Mouse (Mus musculus) mesoderm, embryonic 11.5 days (tissue): ENCODE measurements around the gene Ppp1r21.

ENCODE experiments used
- DNase-seq: peaks from one replicate; pipeline ENCODE4 v3.0.0-alpha.2; 2012; ENCODE audit warnings: low read depth, low spot score

Ppp1r21 gene

GRCm38 (mm10) chr17:88530236-88530619 lies 310 bp downstream of the Ppp1r21 start:
- DNase-seq: no peak

- no peak for DNase-seq
Observed at GRCm38 (mm10) chr17:88530667-88531066, 749 bp downstream of the Ppp1r21 start.

GRCm38 (mm10) chr17:88531176-88531575 lies 1.3 kb downstream of the Ppp1r21 start:
- no peak for DNase-seq

- DNase-seq: no peak
Observed at GRCm38 (mm10) chr17:88537842-88538430, 8.0 kb downstream of the Ppp1r21 start.

GRCm38 (mm10) chr17:88542771-88543416 lies 13.0 kb downstream of the Ppp1r21 start:
- peak; percentile 39 for DNase-seq

GRCm38 (mm10) chr17:88543417-88543782 lies 13.5 kb downstream of the Ppp1r21 start:
- DNase-seq: no peak

GRCm38 (mm10) chr17:88545217-88545784 lies 15.4 kb downstream of the Ppp1r21 start:
- no peak for DNase-seq

GRCm38 (mm10) chr17:88546745-88547144 lies 16.8 kb downstream of the Ppp1r21 start:
- DNase-seq: no peak

- no peak for DNase-seq
Observed at GRCm38 (mm10) chr17:88549411-88550191, 19.7 kb downstream of the Ppp1r21 start.

GRCm38 (mm10) chr17:88550351-88550750 lies 20.4 kb downstream of the Ppp1r21 start:
- no peak for DNase-seq

GRCm38 (mm10) chr17:88550981-88551940 lies 21.3 kb downstream of the Ppp1r21 start:
- DNase-seq: no peak

GRCm38 (mm10) chr17:88552556-88552955 lies 22.6 kb downstream of the Ppp1r21 start:
- no peak for DNase-seq

GRCm38 (mm10) chr17:88553001-88553449 lies 23.1 kb downstream of the Ppp1r21 start:
- no peak for DNase-seq

- no peak for DNase-seq
Observed at GRCm38 (mm10) chr17:88553473-88554087, 23.7 kb downstream of the Ppp1r21 start.

GRCm38 (mm10) chr17:88556176-88556575 lies 26.3 kb downstream of the Ppp1r21 start:
- no peak for DNase-seq

GRCm38 (mm10) chr17:88556688-88557087 lies 26.8 kb downstream of the Ppp1r21 start:
- no peak for DNase-seq

- DNase-seq: peak; percentile 86
Observed at GRCm38 (mm10) chr17:88558168-88558842, 28.4 kb downstream of the Ppp1r21 start.

- DNase-seq: no peak
Observed at GRCm38 (mm10) chr17:88563611-88564010, 33.7 kb downstream of the Ppp1r21 start.

GRCm38 (mm10) chr17:88569807-88570540 lies 40.1 kb downstream of the Ppp1r21 start:
- DNase-seq: peak; percentile 37
